Mouse (Mus musculus): ENCODE results near the gene Foxn3.

Foxn3 gene

DNA sequence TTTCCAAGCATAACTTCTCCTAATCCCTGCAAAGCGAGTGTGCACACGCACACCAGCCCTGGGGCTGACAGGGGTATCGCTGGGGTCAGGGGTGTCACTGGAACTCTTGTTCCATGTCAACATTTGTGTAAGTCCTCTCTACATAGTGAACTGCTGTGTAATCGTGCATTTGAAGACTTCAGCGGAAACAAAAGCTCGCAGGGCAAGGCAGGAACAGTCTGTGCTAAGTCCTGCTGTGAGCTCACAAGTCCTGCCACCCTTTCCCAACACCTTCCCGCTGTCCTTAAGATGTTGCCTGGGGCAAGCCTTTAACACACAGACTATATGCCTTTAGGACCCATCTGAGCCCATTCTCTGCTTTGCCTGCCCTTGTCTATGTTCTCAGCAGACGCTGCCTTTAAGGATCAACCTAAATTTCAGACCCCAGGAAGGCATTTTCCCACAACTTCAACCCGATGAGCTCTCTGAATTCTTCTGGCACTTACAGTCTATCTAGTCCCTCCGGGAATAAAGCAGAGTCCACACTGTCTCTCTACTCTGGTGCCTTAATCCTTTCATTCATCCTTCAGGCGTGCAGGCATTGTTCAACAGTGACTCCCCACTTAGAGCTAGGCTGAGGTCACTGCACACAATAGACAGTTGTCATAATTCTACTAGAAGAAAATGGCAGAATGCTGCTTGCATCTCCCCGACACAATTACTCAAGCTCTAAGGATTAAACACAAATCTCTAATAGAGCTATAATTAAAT is 264.4 kb downstream of the Foxn3 start:
- DNase-seq (ENCODE audit: low spot score in 2 of 2) = no peak

DNA sequence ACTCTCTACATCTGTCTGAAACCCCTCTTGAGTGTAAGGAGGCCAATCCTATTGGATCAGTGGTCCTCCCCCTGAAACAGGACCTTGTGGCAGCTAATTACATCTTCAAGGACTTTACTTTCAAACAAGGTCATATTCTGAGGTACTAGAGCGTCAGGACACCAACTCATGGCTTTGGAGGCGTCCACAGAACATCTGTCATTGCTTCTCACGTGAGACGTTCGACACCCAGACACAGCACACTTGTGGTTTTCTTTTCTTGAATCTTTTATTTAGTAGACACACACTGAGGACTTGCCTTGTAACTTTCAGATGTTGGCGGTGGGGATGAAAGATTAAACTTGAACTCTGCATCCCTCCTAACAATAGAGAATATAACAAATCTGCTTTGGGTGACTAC is 265.1 kb downstream of the Foxn3 start:
- DNase-seq (ENCODE audit: low spot score in 2 of 2) = no peak

DNA sequence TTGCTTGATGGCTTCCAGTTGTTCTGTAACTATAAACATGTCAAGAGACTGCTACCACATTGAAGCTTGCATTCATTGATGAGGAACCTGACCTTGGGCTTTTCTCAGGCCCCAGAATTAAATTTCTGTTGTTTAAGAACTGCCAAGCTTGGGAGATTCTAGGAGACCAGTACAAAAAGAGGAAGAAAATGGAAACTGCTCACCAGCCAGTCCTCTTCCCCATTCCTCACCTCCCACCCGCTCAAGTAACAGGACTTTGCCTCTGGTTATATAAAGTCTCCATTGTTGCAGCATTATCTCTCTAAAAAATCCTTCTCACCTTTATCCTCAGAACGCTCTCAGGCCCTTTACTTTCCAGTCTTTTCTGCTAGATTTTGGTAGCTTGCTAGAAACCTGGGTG is 265.6 kb downstream of the Foxn3 start:
- DNase-seq (ENCODE audit: low spot score in 2 of 2) = no peak

DNA sequence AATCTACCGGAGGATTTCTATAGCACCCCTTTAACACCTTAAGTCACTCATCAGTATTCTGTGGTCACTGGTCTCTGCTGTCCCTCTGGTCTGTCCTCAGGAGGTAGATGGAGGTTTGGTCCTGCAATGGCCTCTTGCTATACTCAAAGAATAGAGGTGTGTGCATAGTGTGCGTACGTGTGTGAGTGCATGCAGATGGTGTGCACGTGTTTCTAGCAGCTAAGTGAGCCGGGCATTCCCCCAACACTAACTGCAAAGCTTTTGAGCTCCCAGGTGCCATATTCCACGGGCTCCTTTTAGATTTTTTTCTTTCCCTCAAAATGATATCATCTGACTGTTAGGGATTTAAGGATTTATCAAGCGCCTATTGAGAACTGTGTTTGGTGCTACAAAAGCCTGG is 269.9 kb downstream of the Foxn3 start:
- DNase-seq (ENCODE audit: low spot score in 2 of 2) = no peak

DNA sequence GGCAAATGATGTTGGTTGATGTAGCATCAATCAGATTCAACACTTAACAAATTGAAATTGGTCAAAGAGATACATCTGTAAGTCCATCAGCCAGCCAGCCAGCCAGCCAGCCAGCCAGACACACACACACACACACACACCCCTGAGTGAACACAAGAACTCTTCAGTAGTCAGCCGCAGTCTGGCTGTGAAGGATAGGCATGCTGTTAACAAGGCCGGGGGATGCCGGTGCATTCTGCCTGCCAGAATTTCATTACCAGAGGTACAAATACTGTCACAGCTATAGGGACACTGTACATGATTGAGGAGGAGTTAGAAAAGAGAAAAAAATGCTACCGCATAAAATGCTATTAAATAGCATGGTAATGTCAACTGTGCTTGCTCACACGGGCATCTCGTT is 271.2 kb downstream of the Foxn3 start:
- no peak for DNase-seq (ENCODE audit: low spot score in 2 of 2)

DNA sequence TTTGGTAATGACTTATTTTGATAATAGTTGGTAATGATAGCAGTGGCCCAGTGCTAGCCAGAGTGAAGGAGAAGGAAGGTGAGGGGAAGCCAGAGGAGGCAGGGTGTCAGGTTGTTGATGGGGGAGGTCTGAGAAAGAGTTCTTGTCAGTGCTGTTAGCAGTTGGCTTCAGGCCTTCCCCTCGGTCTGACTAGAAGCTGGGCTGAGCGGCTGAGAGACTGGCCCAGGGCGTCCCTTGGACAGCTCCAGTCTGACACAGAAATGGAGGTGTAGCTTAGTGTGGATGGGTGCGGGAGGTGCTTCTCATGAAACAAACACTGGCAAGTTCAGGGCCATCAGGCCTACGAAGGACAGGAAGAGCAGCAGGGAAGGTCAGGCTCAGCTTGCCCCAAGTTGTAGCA is 276.3 kb downstream of the Foxn3 start:
- DNase-seq (ENCODE audit: low spot score in 2 of 2) = no peak

DNA sequence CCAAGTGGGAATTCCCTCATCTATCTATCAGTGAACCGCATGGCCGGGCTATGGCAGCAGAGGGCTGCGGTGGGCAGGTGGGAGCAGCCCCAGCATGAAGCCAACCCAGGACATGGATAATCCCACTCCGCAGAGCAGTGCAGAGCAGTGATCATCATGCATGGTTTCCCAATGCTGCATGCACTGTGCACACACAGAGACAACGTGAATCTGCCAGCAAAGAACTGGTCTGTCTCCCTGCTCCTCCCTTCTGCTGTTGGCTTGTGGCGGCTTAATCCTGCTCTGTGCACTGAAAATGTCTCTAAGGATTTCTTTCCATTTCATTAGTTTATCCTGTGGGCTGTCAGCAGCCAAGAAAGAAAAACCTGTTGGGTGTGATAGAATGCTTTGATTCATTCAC is 276.7 kb downstream of the Foxn3 start:
- no peak for DNase-seq (ENCODE audit: low spot score in 2 of 2)

DNA sequence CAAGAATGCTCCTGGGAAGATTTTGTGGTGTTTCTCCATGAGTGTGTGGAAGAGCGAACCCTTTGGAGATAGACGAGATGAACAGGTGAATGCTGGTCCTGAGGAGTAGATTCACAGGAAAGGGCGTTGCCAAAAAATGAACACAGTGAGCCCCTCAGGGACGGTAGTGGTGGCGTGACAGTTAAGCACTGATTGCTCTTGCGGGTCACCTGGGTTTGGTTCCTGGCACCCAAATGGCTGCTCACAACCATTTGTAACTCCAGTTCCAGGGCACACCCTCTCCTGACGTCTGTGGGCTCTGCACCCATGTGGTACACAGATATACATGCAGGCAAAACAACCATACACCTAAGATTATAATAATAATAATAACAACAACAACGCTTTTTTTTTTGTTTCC is 277.7 kb downstream of the Foxn3 start:
- DNase-seq (ENCODE audit: low spot score in 2 of 2) = peak in 1 of 2 experiments; percentile 17

DNA sequence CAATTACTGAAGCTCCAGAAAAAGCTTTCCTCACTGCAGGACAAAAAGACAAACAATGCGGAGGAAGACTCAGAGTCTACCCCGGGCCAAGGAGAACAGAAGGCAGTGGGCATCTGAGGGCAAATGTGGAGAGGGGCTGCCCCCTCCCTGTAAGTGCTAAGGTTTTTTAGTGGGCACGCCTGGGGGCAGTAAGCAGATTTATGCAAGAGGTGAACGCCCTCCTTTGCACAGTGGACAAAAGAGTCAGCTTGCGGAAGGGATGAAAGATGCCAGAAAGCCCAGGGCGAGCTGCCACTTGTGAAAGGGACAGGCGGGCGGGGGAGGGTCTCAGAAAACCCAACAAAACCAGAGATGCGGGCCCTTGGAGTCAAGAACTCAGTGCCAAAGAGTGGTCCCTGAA is 278.2 kb downstream of the Foxn3 start:
- no peak for DNase-seq (ENCODE audit: low spot score in 2 of 2)

DNA sequence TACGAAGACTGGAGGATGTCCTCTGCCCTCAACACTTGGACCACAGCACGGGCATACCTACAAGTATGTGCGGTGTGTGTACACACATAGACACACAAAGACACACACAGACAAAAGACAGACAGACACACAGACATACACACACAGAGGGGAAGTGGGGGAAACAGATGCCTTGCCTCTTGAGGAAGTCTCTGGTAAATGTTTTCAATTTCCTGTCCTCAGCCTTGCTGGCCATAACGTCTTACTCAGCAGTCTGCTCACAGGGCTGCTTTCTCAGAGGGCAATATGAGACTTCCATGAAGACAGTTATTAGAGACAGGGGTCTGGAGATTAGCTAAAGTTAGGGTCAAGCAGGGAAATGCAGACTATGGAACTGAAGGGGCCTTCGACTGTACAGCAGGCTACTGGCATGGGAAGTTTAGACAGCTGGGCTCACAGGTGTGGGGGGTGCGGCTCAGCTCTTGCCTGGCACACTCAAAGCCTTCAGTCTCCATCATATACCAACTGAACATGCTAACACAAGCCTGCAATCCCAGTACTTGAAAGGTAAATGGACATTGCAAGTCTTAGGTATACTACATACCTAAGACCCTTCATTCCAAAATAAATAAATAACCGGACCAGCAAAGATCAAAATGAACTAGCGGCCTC is 278.8 kb downstream of the Foxn3 start:
- peak in 1 of 2 experiments; percentile 20 for DNase-seq (ENCODE audit: low spot score in 2 of 2)

DNA sequence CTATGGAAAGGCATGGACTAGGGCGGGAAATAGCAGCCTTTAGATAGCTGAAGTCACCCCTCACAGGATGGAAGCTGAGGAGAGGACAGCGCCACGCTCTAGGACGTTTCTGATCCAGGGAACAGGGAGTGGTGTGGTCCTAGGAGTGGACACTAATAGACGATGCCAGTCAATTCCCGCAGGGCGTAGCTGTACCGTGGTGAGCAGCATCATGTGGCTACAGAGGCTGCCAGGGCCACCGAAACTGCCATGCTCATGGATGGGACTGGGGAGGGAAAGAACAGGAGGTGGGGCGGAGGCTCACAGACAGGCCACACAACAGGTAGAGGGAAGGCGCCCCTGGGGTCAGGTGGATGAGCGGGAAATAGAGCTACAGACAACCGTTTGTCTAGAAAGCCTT is 282.6 kb downstream of the Foxn3 start:
- DNase-seq (ENCODE audit: low spot score in 2 of 2) = no peak

DNA sequence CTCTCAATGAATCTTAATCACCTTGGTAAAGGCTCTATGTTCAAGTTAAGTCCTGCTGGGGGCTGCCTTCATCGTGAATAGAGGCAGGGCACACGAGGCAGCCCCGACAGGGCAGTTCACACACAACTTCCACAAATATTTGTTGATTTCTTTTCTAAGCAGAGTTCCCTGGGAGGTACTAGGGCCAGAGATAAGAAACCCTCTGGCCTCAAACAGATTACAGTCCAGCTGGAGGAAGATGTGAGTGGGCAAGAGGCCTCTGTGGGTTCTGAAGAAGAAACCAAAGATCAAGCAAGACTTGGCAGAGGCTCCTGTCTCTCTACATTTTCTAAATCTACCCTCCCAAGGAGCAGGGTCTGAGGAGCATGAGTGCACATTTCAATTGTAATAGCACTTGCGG is 283.1 kb downstream of the Foxn3 start:
- no peak for DNase-seq (ENCODE audit: low spot score in 2 of 2)

DNA sequence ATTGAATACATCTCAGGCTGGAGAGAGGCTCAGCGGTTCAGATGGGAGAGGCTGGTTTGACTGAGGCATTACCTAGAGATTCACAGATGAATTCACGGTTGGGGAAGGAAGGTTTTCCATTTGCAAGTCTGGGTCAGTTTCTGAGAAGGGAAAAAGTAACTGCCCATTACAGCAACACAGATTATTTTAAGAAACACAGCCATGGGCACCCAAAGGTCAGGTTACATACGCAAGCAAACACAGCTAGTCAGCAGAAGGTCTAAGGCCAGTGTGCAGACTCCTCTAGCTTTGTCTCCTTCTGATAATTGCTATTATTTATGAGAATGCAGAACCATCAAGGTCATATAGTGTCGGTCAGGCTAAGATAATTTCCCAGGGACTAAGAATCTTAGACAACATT is 284.0 kb downstream of the Foxn3 start:
- DNase-seq (ENCODE audit: low spot score in 2 of 2) = no peak

DNA sequence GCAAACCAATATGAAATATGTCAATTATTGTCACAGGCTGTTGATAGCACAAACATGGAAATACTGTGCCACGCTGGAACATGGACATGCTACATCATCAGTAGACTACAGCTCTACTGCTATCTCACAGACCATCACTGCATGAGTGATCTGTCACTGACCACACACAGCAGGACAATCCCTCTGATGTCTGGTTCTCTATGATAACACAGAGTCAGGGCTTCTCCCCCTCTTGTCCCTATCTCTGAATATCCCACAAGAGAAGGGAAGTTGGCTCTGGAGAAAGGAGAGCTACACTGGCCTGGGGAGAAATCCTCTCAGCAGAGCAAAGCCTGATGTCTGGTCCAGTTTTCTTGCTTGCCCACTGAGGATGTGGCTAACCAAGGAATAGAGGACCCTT is 288.8 kb downstream of the Foxn3 start:
- DNase-seq (ENCODE audit: low spot score in 2 of 2) = no peak

DNA sequence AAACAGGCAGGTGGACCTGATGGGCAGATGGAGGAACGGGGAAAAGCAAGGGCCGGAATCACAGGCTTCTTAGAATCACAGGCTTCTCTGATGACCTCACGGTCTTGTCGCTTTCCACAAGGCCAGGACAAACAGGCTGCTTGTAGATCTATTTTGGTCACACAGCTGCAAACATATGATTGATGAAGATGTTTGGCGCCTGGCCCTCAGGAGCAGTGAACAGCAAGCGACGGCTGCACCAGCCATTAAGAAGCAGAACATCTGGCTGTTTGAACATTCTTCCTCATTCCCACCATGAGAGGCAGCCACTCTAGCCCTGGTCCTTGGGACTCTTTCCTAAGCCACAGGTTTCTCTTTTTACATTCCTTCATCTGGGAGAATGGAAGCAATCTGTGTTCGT is 294.0 kb downstream of the Foxn3 start:
- DNase-seq (ENCODE audit: low spot score in 2 of 2) = no peak

DNA sequence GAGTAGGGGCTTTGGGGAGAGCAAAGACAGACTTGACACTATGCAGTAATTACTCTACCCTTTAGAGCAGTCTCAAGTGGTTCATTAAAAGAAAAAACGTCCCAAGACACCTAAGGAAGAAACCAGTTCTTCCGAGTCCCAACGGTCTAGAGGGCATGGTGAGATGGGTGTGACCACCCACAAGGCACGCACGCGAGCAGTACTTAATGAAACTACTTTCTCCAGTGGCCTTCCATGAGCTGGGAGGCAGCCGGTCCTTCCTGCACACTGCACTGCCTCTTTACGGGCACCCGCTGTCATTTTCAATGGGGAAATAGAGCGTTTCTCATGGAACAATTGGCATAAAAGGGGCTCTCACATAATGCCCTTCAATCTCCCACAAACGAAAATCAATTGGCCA is 294.4 kb downstream of the Foxn3 start:
- DNase-seq (ENCODE audit: low spot score in 2 of 2) = no peak

DNA sequence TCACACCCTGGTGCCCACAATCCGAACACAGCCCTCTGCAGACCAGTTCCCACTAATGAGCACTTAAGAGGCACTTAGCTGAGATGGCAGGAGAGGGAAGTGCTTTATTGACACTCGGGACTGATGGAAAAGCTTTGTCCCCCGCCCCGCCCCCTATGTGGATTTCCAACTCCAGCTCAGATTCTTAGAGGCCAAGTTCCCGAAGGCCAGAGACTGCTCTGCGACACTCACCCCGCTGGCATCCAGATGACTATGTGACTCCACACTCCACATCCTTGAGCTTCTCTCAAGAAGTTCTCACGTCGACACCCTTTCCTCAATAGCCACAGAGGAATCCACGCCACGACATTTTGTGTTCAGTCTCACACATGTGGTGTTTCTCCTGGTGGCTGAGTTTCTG is 295.6 kb downstream of the Foxn3 start:
- no peak for DNase-seq (ENCODE audit: low spot score in 2 of 2)

DNA sequence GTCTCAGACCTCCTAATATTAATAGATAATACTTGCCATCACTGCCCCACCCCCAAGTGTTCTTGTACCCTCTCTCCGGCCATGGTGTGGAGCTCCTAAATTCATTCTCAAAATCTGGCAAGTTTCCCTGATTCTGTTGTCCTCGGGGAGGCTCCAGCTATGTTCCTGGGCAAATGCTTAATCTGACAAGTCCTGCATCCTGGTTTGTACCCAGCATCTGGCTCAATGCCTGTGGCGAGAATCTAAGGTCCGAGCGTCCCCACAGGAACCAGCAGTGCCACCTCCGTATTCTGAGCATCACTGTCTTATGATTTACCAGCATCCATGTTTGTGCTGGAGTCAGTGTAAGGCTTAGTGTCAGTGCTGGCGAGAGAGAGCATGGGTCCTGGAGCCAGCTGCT is 296.9 kb downstream of the Foxn3 start:
- no peak for DNase-seq (ENCODE audit: low spot score in 2 of 2)

DNA sequence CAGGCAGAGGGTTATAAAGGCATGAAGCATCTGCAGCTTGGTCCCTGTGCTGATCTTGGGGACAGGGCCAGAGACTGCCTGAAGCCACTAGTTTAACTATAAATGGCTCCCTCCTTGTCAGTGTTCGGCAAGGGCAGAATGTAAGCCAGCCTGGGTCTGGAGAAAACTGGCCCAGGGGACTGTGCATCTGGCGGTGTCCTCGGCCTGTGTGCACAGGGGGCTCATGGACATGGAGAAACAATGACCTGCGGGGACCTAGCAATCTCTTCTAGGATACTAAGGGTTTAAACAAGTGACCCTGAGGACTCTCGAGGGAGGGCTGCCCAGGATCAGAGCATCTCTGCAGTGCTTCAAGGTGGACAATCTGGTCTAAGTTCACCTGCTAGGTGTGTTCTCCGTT is 297.6 kb downstream of the Foxn3 start:
- no peak for DNase-seq (ENCODE audit: low spot score in 2 of 2)

DNA sequence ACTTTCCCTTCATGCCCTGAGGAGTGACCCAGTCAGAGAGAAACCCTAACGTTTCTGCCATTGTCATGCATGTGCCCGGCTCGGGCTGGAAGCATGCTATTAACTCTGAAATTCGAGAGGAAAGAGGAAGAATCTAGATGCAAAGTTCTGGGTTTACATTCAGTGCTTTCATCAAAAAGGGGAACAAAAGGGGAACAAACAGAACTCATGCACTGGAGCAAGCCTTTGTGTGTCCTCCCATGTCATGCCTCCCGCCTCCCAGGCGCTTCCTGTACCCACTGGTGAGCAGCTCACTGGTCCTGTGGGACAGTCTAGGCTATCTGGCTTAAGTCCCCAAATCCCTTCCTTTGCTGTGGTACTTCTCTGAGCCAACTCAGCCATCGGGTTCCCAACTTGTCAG is 299.0 kb downstream of the Foxn3 start:
- DNase-seq (ENCODE audit: low spot score in 2 of 2) = peak in 1 of 2 experiments; percentile 12

DNA sequence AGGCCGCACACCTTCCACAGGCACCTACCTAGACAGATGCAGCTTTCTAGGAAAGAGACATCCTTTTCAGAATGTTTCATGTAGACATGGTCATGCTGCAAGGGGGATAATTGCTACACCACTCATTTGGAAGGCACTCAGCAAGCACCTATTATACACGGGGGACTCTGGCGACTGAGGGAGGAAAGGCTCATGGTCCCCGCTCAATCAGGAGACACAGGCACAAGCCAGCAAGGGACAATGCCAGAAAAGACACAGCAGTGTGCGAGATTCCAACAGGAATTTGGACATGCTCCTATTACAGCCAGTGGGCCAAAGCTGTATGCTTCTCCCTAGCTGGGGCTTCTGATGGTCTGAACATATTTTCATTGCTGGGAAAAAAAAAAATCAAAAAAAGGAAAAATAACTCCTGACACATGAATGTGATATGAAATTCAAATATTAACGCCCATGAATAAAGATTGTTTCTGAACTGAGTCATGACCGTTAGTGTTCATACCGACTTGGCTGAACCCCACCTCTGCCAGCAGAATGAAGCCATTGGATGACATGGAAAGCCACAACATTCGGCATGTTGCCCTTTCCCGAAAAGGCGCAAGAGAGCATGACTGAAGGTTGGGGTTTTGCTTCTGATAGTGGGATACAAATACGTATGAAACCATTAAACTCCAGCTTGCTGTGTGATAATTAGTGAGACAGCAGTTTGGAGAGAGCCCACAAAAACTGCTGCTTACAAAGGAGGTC is 299.6 kb downstream of the Foxn3 start:
- no peak for DNase-seq (ENCODE audit: low spot score in 2 of 2)

DNA sequence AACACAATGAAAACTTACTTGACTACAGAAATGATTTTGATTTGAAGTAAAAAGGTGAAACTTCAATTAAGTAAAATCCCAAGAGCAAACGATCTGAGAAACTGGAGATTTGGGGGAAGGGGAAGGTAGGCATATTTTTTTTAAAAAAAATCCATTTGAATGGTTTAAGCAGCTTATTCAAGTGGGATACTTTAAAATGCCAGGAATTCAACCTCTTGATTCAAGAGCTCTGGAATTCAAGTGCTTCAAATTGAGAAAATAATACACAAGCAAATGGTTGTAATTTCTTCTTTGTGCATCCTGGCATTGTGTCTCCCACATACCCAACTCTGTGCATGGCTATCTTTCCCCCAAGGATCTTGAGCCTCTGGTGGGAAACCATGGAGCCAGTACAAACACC is 300.5 kb downstream of the Foxn3 start:
- DNase-seq (ENCODE audit: low spot score in 2 of 2) = no peak

DNA sequence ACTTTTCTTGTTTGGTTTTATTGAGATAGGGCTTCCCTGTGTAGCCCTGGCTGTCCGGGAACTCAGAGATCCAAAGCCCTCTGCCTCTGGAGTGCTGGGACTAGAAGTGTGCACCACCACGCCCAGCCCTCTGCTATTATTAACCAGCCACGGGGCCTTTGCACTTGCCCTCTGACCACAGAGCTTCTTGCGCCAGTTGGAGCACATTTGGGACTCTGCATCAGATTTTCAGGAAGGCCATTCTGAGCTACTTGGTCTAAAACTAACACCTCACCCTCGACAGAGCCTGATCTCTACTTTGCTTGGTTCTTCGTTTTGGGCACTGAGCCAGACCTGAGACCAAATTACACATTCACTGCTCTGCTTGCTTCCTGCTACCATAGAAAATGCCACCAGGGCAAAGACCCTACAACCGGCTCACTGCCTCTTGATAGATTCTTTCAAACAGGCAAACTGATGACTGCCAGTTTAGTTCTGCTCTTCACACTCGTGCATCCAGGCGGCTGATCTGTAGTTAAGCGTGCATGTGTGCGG is 301.2 kb downstream of the Foxn3 start:
- DNase-seq (ENCODE audit: low spot score in 2 of 2) = no peak

All from natural killer cell, adult 2 months (primary cell).